Mouse (Mus musculus): ENCODE results near the gene 4933407L21Rik.
"Not testable (repeated sequence)": the region's sequence is repeated elsewhere in the genome, so short reads cannot be mapped to it uniquely, and the experiment has no call there.

Gene 4933407L21Rik

GRCm38 (mm10) chr1:85960873-85961272 is 32.6 kb downstream of the 4933407L21Rik start, which contains the start of gene Gpr55:
Gpr55 (minus strand) TSS chr1:85961007.
- DNase-seq, result no peak

GRCm38 (mm10) chr1:85962081-85962480 is 33.8 kb downstream of the 4933407L21Rik start:
- no peak for DNase-seq

- no peak for DNase-seq
Measured at GRCm38 (mm10) chr1:85965856-85966255, 37.6 kb downstream of the 4933407L21Rik start.

- DNase-seq, result no peak
Measured at GRCm38 (mm10) chr1:85969081-85969480, 40.8 kb downstream of the 4933407L21Rik start.

- DNase-seq, result no peak
Measured at GRCm38 (mm10) chr1:85969519-85969918, 41.2 kb downstream of the 4933407L21Rik start.

GRCm38 (mm10) chr1:85971070-85971469 is 42.8 kb downstream of the 4933407L21Rik start:
- no peak for DNase-seq

- no peak for DNase-seq
Measured at GRCm38 (mm10) chr1:85972341-85972740, 44.1 kb downstream of the 4933407L21Rik start.

GRCm38 (mm10) chr1:85973468-85973877 is 45.2 kb downstream of the 4933407L21Rik start:
- no peak for DNase-seq

- no peak for DNase-seq
Measured at GRCm38 (mm10) chr1:85977709-85978108, 49.4 kb downstream of the 4933407L21Rik start.

- DNase-seq, result no peak
Measured at GRCm38 (mm10) chr1:85981738-85982357, 53.6 kb downstream of the 4933407L21Rik start.

GRCm38 (mm10) chr1:85985784-85986183 is 57.5 kb downstream of the 4933407L21Rik start:
- DNase-seq, result no peak

GRCm38 (mm10) chr1:85988351-85988750 is 60.1 kb downstream of the 4933407L21Rik start:
- DNase-seq, result no peak

- not testable (repeated sequence) for DNase-seq
Measured at GRCm38 (mm10) chr1:85988882-85989281, 60.6 kb downstream of the 4933407L21Rik start.

Measured in right cerebral cortex, postnatal 25 days (tissue).